Mouse (Mus musculus) intestine, postnatal 0 days (tissue): Measurements from ENCODE around the gene Spdye4a. TPM values are rescaled to one million over a fixed set of nuclear protein-coding genes. Genes with fewer than 3 reads are reported as not detected.

Source experiments
- ATAC-seq: fragments of 200-750 bp; cut with Nextera tagmentation; 2 replicates; pipeline ENCODE4 v1.8.0; 2017; ENCODE audit warnings: mild to moderate bottlenecking, moderate TSS enrichment, moderate library complexity
- H3K27ac ChIP-seq: fragments of 300-500 bp; sonication (generic); 2 replicates; pipeline ENCODE4 v1.5.1; 2014; ENCODE audit warnings: mild to moderate bottlenecking, low read depth, low read length, moderate library complexity
- H3K27me3 ChIP-seq: fragments of 300-500 bp; sonication (generic); replicated peaks from 2 replicates; pipeline ENCODE4 v1.6.1; 2014; ENCODE audit warnings: low read length, mixed read lengths; ENCODE audit not compliant: control insufficient read depth, insufficient read depth
- H3K36me3 ChIP-seq: fragments of 300-500 bp; sonication (generic); 2 replicates; pipeline ENCODE4 v1.6.1; 2014; ENCODE audit warnings: mild to moderate bottlenecking, moderate library complexity; ENCODE audit not compliant: control insufficient read depth, insufficient read depth
- H3K4me1 ChIP-seq: fragments of 300-500 bp; sonication (generic); replicated peaks from 2 replicates; pipeline ENCODE4 v1.6.1; 2014; ENCODE audit warnings: antibody characterized with exemption, low read length, mixed read lengths; ENCODE audit not compliant: control insufficient read depth, insufficient read depth
- H3K4me2 ChIP-seq: fragments of 300-500 bp; sonication (generic); replicated peaks from 2 replicates; pipeline ENCODE4 v1.6.1; 2014; ENCODE audit warnings: low read depth, mild to moderate bottlenecking, moderate library complexity
- H3K4me3 ChIP-seq: fragments of 300-500 bp; sonication (generic); 2 replicates; pipeline ENCODE4 v1.5.1; 2014; ENCODE audit warnings: low read depth, low read length
- H3K9ac ChIP-seq: fragments of 300-500 bp; sonication (generic); 2 replicates; pipeline ENCODE4 v1.6.1; 2014; ENCODE audit warnings: mild to moderate bottlenecking, low read depth, low read length
- H3K9me3 ChIP-seq: fragments of 300-500 bp; sonication (generic); 2 replicates; pipeline ENCODE4 v1.6.1; 2016; ENCODE audit warnings: mixed run types; ENCODE audit not compliant: control insufficient read depth
- CTCF ChIP-seq: sonication (generic); IDR thresholded peaks from 2 replicates; pipeline ENCODE4 v1.5.1; 2016; ENCODE audit warnings: low read depth, mild to moderate bottlenecking, control low read depth, antibody characterized with exemption, moderate library complexity
- WGBS: fragments of 180-500 bp; shearing (Covaris S2); extraction: QIAGEN DNeasy Blood & Tissue Kit; methylation state at CpG from one replicate; pipeline ENCODE4 v1.1.7; 2014; 5-methylcytosine and 5-hydroxymethylcytosine counted together
- polyA plus RNA-seq: library from polyadenylated mRNA; unstranded; fragments of >200 nt; fragmentation: Nextera tagmentation; extraction: Ambion mirVana; gene quantifications from 2 replicates; pipeline ENCODE4 v1.2.1, GENCODE M21; 2015

Gene Spdye4a
- polyA plus RNA-seq, 1 experiment from 2014 or later = not detected

- peaks cover 26% of the 10 kb centered on the region for H3K36me3 ChIP-seq
- ATAC-seq = no peak
- TF ChIP-seq CTCF = no peak
- no peak overlapping the region for H3K4me2 ChIP-seq
- no peak overlapping the region for H3K9ac ChIP-seq
- H3K27me3 ChIP-seq = peaks cover 47% of the 10 kb centered on the region
- peaks cover 6% of the 10 kb centered on the region; the same call in 1 of the 2 replicates for H3K9me3 ChIP-seq
- H3K4me3 ChIP-seq = no peak overlapping the region
- H3K27ac ChIP-seq = no peak overlapping the region
- H3K4me1 ChIP-seq = no peaks in the 10 kb centered on the region
- 90% methylated on average over 5 of the region's 5 CpGs for WGBS
Measured at GRCm38 (mm10) chr5:143255802-143256201, 29.1 kb upstream of the Spdye4a start.

GRCm38 (mm10) chr5:143255131-143255519 is 28.4 kb upstream of the Spdye4a start:
- peaks cover 47% of the 10 kb centered on the region for H3K27me3 ChIP-seq
- ATAC-seq = no peak
- H3K9me3 ChIP-seq = peaks cover 6% of the 10 kb centered on the region; the same call in 1 of the 2 replicates
- no peak for TF ChIP-seq CTCF
- H3K4me3 ChIP-seq = no peak overlapping the region
- H3K4me1 ChIP-seq = no peaks in the 10 kb centered on the region
- no peak overlapping the region for H3K27ac ChIP-seq
- no peak overlapping the region for H3K9ac ChIP-seq
- H3K4me2 ChIP-seq = no peak overlapping the region
- 76% methylated on average over 24 of the region's 24 CpGs for WGBS
- H3K36me3 ChIP-seq = peaks cover 22% of the 10 kb centered on the region

- 58% methylated on average over 66 of the region's 66 CpGs for WGBS
- H3K9me3 ChIP-seq = peaks cover 6% of the 10 kb centered on the region; the same call in 1 of the 2 replicates
- H3K27me3 ChIP-seq = peaks cover 47% of the 10 kb centered on the region
- TF ChIP-seq CTCF = no peak
- no peak overlapping the region for H3K9ac ChIP-seq
- H3K4me3 ChIP-seq = peak overlapping the region; percentile 40
- H3K27ac ChIP-seq = no peak overlapping the region
- no peak overlapping the region for H3K4me2 ChIP-seq
- ATAC-seq = no peak
- H3K36me3 ChIP-seq = peaks cover 22% of the 10 kb centered on the region
- no peaks in the 10 kb centered on the region for H3K4me1 ChIP-seq
Measured at GRCm38 (mm10) chr5:143254487-143255130, 27.9 kb upstream of the Spdye4a start.

- H3K4me3 ChIP-seq = peak overlapping the region; percentile 40
- ATAC-seq = 0 out of 2 replicates have a peak, but pooled peaks have one; percentile 17
- no peaks in the 10 kb centered on the region for H3K4me1 ChIP-seq
- H3K27ac ChIP-seq = no peak overlapping the region
- TF ChIP-seq CTCF = no peak
- peaks cover 6% of the 10 kb centered on the region; the same call in 1 of the 2 replicates for H3K9me3 ChIP-seq
- H3K4me2 ChIP-seq = peak overlapping the region; percentile 66
- peaks cover 47% of the 10 kb centered on the region for H3K27me3 ChIP-seq
- WGBS = 19% methylated on average over 78 of the region's 81 CpGs
- no peak overlapping the region for H3K9ac ChIP-seq
- H3K36me3 ChIP-seq = peaks cover 22% of the 10 kb centered on the region
Measured at GRCm38 (mm10) chr5:143253881-143254486, 27.3 kb upstream of the Spdye4a start.

GRCm38 (mm10) chr5:143253186-143253880 is 26.6 kb upstream of the Spdye4a start:
- peak overlapping the region; percentile 40 for H3K4me3 ChIP-seq
- H3K36me3 ChIP-seq = peaks cover 18% of the 10 kb centered on the region
- peaks cover 47% of the 10 kb centered on the region for H3K27me3 ChIP-seq
- no peak for TF ChIP-seq CTCF
- peak overlapping the region; percentile 66 for H3K4me2 ChIP-seq
- peaks cover 6% of the 10 kb centered on the region; the same call in 1 of the 2 replicates for H3K9me3 ChIP-seq
- ATAC-seq = peak; percentile 9; the same call in 1 of the 2 replicates
- no peak overlapping the region for H3K27ac ChIP-seq
- no peaks in the 10 kb centered on the region for H3K4me1 ChIP-seq
- 12% methylated on average over 98 of the region's 103 CpGs for WGBS
- no peak overlapping the region for H3K9ac ChIP-seq

GRCm38 (mm10) chr5:143252791-143253185 is 26.1 kb upstream of the Spdye4a start:
- Histone ChIP-seq H3K4me1 (no peaks in the 10 kb centered on the region), H3K36me3 (peaks cover 17% of the 10 kb centered on the region), H3K27ac (no peak overlapping the region), H3K4me3 (0 out of 2 replicates have a peak overlapping the region, but pooled peaks have one; percentile 40), H3K27me3 (peaks cover 47% of the 10 kb centered on the region), H3K9ac (no peak overlapping the region), H3K9me3 (peaks cover 6% of the 10 kb centered on the region; the same call in 1 of the 2 replicates), H3K4me2 (peak overlapping the region; percentile 66)
- ATAC-seq = no peak
- 69% methylated on average over 18 of the region's 18 CpGs for WGBS
- TF ChIP-seq CTCF = no peak
